Mouse (Mus musculus) lung, adult 2 months (tissue): ENCODE results near the gene Idi2. TPM values are rescaled to one million over a fixed set of nuclear protein-coding genes. Genes with fewer than 3 reads are reported as not detected.
A peak's percentile ranks its signal among the peaks of the same experiment; 100 is the strongest.
"Not testable (repeated sequence)": the region's sequence is repeated elsewhere in the genome, so short reads cannot be mapped to it uniquely, and the experiment has no call there.

Experiments
- DNase-seq: peaks from one replicate; pipeline ENCODE4 v3.0.0; 2022
- H3K4me1 ChIP-seq: fragments of 200-500 bp; 2 replicates; pipeline ENCODE4 v1.6.1; 2011; ENCODE audit warnings: low read length; ENCODE audit not compliant: control insufficient read depth, insufficient read depth
- H3K4me3 ChIP-seq: fragments of 200-500 bp; replicated peaks from 2 replicates; pipeline ENCODE3; 2011; ENCODE audit warnings: low read depth, mild to moderate bottlenecking, control low read depth, low read length; ENCODE audit errors: extremely low read depth
- CTCF ChIP-seq: fragments of 200-500 bp; IDR thresholded peaks from 2 replicates; pipeline ENCODE4 v1.5.1; 2011; ENCODE audit warnings: mild to moderate bottlenecking, low read length, control low read depth; ENCODE audit not compliant: insufficient read depth
- POLR2A ChIP-seq: fragments of 200-500 bp; IDR thresholded peaks from 2 replicates; pipeline ENCODE4 v1.6.1; 2011; ENCODE audit warnings: low read depth, mild to moderate bottlenecking, control low read depth, low read length, borderline replicate concordance; ENCODE audit errors: extremely low read depth
- WGBS: fragments of 180-500 bp; shearing (Covaris S2); methylation state at CpG from one replicate; pipeline ENCODE4 v1.1.7; 2018; 5-methylcytosine and 5-hydroxymethylcytosine counted together
- polyA plus RNA-seq: library from polyadenylated mRNA; depleted of rRNA; stranded (reverse); fragments of >200 nt; gene quantifications from 2 replicates; pipeline ENCODE4 v1.2.3, GENCODE M21; 2012; rRNA removed

The Idi2 gene
- polyA plus RNA-seq, 1 experiment = not detected

- 89% methylated on average over 5 of the region's 5 CpGs for WGBS
These were observed 12.6 kb downstream of the Idi2 start for GRCm38 (mm10) chr13:8965224-8965623.

GRCm38 (mm10) chr13:8967742-8968141 is 15.1 kb downstream of the Idi2 start:
- no peak for TF ChIP-seq CTCF
- TF ChIP-seq POLR2A = no peak
- 88% methylated on average over 8 of the region's 8 CpGs for WGBS
- DNase-seq = no peak
- Histone ChIP-seq H3K4me3 (no peak overlapping the region), H3K4me1 (no peaks in the 10 kb centered on the region)

More at GRCm38 (mm10) chr13:8965224-8965623, 12.6 kb downstream of the Idi2 start:
- no peak for TF ChIP-seq CTCF
- TF ChIP-seq POLR2A = no peak
- DNase-seq = no peak
- H3K4me3 ChIP-seq = no peak overlapping the region
- no peaks in the 10 kb centered on the region for H3K4me1 ChIP-seq

- TF ChIP-seq POLR2A (no peak), CTCF (no peak)
- Histone ChIP-seq H3K4me1 (no peaks in the 10 kb centered on the region), H3K4me3 (no peak overlapping the region)
- no peak for DNase-seq
These were observed 19.7 kb downstream of the Idi2 start for GRCm38 (mm10) chr13:8972369-8972768.

- no peaks in the 10 kb centered on the region for H3K4me1 ChIP-seq
- 93% methylated on average over 3 of the region's 3 CpGs for WGBS
These were observed 20.3 kb downstream of the Idi2 start for GRCm38 (mm10) chr13:8972972-8973371.

GRCm38 (mm10) chr13:8992231-8992630 is 39.6 kb downstream of the Idi2 start:
- H3K4me3 ChIP-seq = no peak overlapping the region
- DNase-seq = no peak
- peaks cover 3% of the 10 kb centered on the region; the same call in 1 of the 2 replicates for H3K4me1 ChIP-seq
- WGBS = 90% methylated on average over 6 of the region's 6 CpGs
- no peak for TF ChIP-seq CTCF
- no peak for TF ChIP-seq POLR2A

More at GRCm38 (mm10) chr13:8972972-8973371, 20.3 kb downstream of the Idi2 start:
- TF ChIP-seq POLR2A (no peak), CTCF (no peak)
- H3K4me3 ChIP-seq = no peak overlapping the region
- no peak for DNase-seq

- H3K4me3 ChIP-seq = peak overlapping the region; percentile 96
- 2% methylated on average over 33 of the region's 33 CpGs for WGBS
- H3K4me1 ChIP-seq = peaks cover 3% of the 10 kb centered on the region; the same call in 1 of the 2 replicates
- no peak for DNase-seq
- TF ChIP-seq CTCF (no peak), POLR2A (no peak)
These were observed 42.7 kb downstream of the Idi2 start for GRCm38 (mm10) chr13:8995159-8995989.

- H3K4me3 ChIP-seq = peak within 1 kb of the TSS; percentile 96
- under 1% methylated on average over 51 of the region's 51 CpGs for WGBS
- peak; percentile 51 for TF ChIP-seq CTCF
- TF ChIP-seq POLR2A = peak; percentile 64; the same call in 1 of the 2 replicates
- H3K4me1 ChIP-seq = peaks cover 3% of the 10 kb centered on the region; the same call in 1 of the 2 replicates
- peak; percentile 94 for DNase-seq
These were observed 43.5 kb downstream of the Idi2 start, which contains the start of gene Gtpbp4 for GRCm38 (mm10) chr13:8995990-8996786. Gene Gtpbp4 (minus strand): TSS chr13:8996083.

- 67% methylated on average over 5 of the region's 5 CpGs for WGBS
- H3K4me1 ChIP-seq, DNase-seq, H3K4me3 ChIP-seq: not testable (repeated sequence)
These were observed 44.6 kb downstream of the Idi2 start for GRCm38 (mm10) chr13:8997221-8997620.

GRCm38 (mm10) chr13:8999464-8999863 is 46.8 kb downstream of the Idi2 start:
- no peak for DNase-seq
- no peak overlapping the region for H3K4me3 ChIP-seq
- 69% methylated on average over 8 of the region's 8 CpGs for WGBS
- peaks cover 3% of the 10 kb centered on the region; the same call in 1 of the 2 replicates for H3K4me1 ChIP-seq
- TF ChIP-seq POLR2A = no peak
- TF ChIP-seq CTCF = no peak

GRCm38 (mm10) chr13:9003306-9003705 is 50.6 kb downstream of the Idi2 start:
- 71% methylated on average over 2 of the region's 2 CpGs for WGBS
- Histone ChIP-seq H3K4me3 (no peak overlapping the region), H3K4me1 (no peaks in the 10 kb centered on the region)
- TF ChIP-seq POLR2A = no peak
- TF ChIP-seq CTCF = no peak
- no peak for DNase-seq

Other genes with a start within 250 kb of the Idi2 start
- gene Wdr37, start 81.0 kb upstream of the Idi2 start, polyA plus RNA-seq = 13.7 and 22.3 TPM in 2 replicates
- gene Idi1, start 67.4 kb upstream of the Idi2 start, polyA plus RNA-seq = 14.0 and 26.8 TPM in 2 replicates
- gene Gm9745, start 4.6 kb upstream of the Idi2 start, polyA plus RNA-seq = not detected in 2 replicates
- 6.1 and 11.3 TPM in 2 replicates for gene Gtpbp4, start 43.2 kb downstream of the Idi2 start, polyA plus RNA-seq
- 17.8 and 23.9 TPM in 2 replicates for gene Larp4b, start 141.0 kb downstream of the Idi2 start, polyA plus RNA-seq